Mouse (Mus musculus) right cerebral cortex, postnatal 14 days (tissue): ENCODE measurements at regions not wholly inside any gene's neighbourhood (a gene's known extent, or its start where the extent isn't known, plus 50 kb on each side); places are given as distances from the start of the nearest gene placed in this dataset.
A peak's percentile ranks its signal among the peaks of the same experiment; 100 is the strongest.

Experiments used
- DNase-seq: peaks from one replicate; pipeline ENCODE4 v3.0.0; 2022

DNA sequence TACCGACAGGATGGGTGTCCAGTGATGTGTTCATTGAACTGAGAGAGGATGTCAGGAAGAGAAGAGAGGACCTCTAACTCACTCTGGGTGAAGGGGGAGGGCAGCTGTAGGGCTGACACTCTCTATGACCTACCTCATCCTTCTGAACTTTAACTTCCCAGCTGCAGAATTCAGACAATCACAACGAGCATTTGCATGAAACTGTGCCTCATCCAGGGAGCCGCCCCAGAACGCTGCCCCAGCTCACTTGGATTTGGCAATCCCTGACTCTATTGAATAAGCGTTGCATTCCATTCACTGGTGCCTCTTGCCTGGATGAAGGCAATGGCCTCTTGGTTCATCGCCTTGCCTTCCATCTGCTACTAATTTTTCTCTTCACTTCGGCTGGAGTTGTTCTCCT lies 223.9 kb upstream of the Gm12728 start:
- DNase-seq: no peak

GRCm38 (mm10) chr4:105566513-105567457 lies 222.9 kb upstream of the Gm12728 start:
- DNase-seq: no peak

DNA sequence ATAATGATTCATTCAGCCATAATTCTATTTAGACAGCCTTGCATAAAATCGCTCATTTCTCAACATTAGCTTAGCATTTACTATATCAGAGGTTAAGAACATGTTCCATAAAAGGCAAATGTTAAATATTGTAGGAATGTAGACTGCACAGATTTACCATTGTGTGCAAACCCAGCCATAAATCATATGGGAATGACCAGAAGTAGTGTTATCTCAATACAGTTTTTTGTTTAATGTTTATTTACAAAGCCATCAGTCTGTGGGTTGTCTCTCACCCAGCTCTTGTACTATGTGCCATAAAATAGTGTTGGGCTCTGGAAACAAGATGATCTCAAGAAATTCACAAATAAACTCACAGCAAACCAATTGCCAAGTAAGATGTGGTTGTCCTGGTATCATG lies 220.0 kb upstream of the Gm12728 start:
- DNase-seq: no peak

GRCm38 (mm10) chr4:105575550-105575949 lies 214.1 kb upstream of the Gm12728 start:
- DNase-seq: no peak

DNA sequence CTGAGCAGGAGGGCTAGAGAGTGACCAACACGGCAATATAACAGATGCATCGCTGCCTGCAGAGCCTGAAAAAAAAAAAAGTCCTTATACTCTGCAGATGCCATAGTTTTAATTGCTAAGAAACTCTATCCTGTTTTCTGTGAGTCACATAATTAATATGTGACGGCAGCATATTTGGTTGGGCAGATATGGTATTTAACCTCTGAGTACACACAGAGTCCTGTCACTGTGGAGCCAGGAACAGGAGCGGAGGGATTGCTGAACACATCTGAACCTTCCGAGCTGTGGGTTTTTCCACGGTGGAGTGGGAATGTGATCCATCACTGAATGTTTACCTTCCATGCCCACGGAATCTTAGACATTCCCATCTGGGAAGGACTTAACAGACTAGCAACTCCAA lies 208.7 kb upstream of the Gm12728 start:
- DNase-seq: no peak

- no peak for DNase-seq
Observed at GRCm38 (mm10) chr4:105584329-105584925, 205.2 kb upstream of the Gm12728 start.

GRCm38 (mm10) chr4:105603661-105604060 lies 186.0 kb upstream of the Gm12728 start:
- DNase-seq: no peak

DNA sequence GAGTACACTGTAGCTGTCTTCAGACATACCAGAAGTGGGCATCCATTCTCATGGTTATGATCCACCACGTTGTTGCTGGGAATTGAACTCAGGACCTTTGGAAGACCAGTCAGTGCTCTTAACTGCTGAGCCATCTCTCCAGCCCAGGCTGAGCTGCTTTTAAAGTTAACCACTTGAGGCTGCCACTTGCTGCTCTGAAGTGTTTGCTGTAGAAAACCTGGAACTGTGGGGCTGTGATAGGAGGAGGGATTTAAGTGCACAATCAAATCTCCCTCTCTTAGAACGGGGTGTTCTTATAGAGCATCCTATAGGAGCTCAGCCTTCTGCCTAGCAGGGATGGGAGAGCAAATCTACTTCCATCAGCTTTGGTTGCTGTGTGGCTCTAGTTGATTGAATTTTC lies 185.1 kb upstream of the Gm12728 start:
- DNase-seq: no peak

GRCm38 (mm10) chr4:105606731-105607130 lies 182.9 kb upstream of the Gm12728 start:
- no peak for DNase-seq

DNA sequence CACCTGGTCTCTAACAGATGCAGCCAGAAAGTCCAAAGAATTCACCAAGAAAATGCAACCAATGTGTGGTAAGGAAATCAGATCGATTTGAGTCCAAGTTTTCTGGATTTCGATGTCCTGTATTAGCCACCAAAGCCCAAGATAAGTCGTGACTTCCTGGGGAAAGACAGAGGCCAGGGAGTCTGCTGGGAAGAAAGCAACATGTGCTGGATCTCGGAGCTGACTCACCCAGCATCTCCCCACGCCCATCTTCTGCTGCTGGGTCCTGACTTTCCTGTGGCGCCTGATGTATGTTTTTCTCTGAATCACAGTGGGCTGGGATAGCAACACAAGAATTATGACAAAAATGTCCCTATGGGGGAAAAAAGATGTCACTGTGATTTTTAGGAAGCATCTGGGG lies 178.8 kb upstream of the Gm12728 start:
- no peak for DNase-seq

- no peak for DNase-seq
Observed at GRCm38 (mm10) chr4:105614390-105614789, 175.3 kb upstream of the Gm12728 start.

GRCm38 (mm10) chr4:105626371-105627320 lies 163.0 kb upstream of the Gm12728 start:
- peak; percentile 6 for DNase-seq

- no peak for DNase-seq
Observed at GRCm38 (mm10) chr4:105629581-105629980, 160.1 kb upstream of the Gm12728 start.

DNA sequence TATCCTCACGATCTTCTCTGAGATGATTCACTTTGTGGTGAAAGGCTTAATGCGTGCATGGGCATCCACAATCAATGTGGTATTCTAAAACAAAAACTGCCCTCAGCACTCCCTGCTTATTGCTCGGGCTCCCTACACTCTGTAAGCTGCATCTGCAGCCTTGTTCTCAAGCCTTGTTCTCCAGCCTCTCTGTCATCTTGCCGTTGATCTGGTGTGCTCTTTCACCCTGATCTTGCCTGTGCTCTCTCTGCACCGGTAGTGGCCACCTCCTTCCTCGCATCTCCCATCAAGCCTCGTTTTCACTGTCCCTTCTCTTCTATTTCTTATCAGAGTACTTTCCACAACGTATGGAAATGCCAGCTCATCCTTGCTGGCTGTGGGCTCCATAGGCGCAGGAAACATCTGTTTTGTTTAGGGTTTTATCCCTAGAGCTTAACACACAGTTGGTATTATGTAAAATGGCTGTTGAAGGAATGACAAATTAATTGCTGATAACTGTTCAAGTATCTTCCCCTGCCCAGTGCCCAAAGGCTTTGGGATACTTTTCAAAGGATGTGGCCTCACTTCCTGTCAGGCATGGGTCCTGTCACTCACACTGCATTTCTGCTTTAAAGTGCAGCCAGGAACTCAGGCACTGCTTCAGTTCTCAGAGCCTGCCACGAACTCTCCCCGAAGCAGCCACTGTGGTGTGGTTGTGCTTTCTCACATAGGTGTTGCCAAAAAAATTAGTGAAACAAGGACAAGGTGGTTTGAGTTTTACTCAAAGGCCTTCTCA lies 158.9 kb upstream of the Gm12728 start:
- no peak for DNase-seq

GRCm38 (mm10) chr4:105632581-105633358 lies 156.9 kb upstream of the Gm12728 start:
- DNase-seq: no peak

DNA sequence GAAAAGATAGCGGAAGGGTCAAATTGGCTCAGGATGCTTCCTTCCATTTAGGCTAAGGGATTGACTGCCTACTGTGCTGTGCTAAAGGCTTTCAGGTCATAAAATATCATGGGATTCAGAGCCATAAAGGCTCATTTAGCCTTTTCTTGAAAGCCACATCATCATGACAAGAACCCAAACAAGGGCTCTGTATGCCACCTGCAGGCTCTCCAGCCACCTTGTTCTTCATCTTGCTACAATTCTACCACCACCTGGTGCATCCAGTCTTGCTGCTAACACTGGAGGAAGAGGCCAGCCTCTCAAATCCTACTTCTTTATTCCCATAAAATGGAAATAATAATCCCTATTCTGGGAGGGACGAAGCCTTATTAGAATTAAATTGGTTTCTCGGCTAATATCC lies 155.9 kb upstream of the Gm12728 start:
- no peak for DNase-seq

- DNase-seq: no peak
Observed at GRCm38 (mm10) chr4:105640793-105641192, 148.9 kb upstream of the Gm12728 start.

GRCm38 (mm10) chr4:105641582-105641981 lies 148.1 kb upstream of the Gm12728 start:
- DNase-seq: no peak

- no peak for DNase-seq
Observed at GRCm38 (mm10) chr4:105648820-105649446, 140.7 kb upstream of the Gm12728 start.

DNA sequence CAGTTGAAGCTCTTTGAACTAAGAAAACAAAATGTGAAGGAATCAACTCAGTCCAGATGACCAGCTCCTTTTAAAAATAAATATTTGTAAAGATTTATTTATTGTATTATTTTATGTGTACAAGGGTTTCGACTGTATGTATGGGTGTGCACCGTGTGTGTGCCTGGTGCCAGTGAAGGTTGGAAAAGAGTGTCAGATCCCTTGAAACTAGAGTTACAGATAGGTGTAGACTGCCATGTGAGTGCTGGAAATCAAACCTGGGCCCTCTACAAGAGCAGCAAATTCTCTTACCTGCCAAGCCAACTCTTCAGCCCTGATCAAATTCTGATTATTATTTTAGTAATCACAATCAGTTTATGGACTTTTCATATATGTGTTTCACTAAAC lies 140.2 kb upstream of the Gm12728 start:
- no peak for DNase-seq

- DNase-seq: no peak
Observed at GRCm38 (mm10) chr4:105656071-105656655, 133.5 kb upstream of the Gm12728 start.
